Mouse (Mus musculus) right cerebral cortex, postnatal 10 days (tissue): Measurements from ENCODE around the gene Col5a1.

Source experiments
- DNase-seq, 2 experiments: peaks; one replicate each; pipeline ENCODE4 v3.0.0; 2021; ENCODE audit warnings: low spot score in 2 of 2

Col5a1 gene

DNA sequence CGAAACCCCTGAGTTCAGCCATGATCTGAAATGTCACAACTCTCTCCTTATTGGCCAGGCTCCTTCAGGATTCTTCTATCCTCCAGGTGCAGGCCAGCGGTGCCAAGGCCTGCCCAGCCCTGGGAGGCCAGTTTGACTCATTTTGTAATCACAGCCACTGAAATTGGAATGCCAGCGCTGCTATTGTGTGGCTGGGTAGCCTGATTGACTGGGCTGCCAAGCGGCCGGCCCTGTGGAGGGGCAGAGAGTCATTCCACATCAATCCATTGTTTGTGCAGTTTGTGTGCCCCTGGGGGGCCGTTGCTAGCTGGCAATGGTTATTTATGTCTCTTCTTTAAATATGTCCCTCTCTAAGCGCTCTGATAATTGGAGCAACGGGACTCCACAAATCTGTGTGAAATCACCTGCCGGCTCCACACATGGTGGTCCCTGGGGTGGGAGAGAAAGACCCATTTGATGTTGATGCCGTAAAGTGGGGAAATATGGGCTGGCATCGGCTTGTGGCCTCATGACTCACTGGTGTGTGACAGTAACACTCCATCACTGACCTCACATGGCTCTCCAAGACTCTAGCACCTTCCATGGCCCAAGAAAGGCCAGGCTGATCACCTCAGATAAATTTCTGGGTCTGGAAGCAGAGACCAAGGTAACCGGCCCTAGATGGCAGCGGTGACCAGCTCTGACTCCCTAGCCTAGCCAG is 147.9 kb downstream of the Col5a1 start:
- no peak for DNase-seq

- DNase-seq = no peak
Measured at GRCm38 (mm10) chr2:28036788-28037187, 150.6 kb downstream of the Col5a1 start.

DNA sequence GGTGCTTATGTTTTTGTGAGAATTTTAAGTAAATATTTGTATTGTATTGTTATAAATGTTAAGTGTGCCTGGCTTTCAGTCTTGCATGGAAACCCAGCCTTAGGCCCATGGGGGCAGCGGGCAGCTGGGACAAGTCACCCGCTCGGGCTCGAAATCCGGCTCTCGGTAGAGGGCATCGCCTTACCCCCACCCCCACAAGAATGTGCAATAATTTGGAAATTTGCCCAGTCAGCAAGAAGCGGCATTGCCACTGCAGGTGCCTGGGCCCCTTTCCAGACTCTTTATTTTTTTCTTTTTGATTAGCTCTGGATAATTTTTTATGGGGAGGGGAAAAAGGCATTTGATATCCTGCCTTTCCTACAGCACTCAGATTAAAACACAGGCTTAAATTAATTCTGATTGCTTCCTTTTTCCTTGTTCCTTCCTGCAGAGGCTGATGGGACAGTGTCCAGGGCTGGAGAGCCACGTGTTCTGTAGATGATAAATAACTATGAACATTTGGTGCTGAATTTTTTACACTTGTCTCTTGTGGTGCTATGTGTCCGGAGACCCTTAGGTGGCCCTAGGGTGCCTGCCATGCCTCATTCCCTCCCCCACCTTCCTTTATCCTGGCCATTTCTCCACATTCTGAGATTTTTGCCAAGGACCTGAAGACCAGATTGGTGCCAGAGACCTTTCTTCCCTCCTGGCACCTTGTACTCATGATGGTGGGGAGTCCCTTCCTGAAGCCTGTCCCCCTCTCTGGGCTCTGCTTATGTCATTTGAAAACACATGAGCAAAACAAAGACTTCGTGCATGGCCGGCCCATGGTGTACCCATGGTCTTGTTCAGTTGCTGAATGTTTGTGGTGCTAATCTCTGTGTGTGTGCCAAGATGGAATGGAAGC is 151.5 kb downstream of the Col5a1 start:
- no peak for DNase-seq

DNA sequence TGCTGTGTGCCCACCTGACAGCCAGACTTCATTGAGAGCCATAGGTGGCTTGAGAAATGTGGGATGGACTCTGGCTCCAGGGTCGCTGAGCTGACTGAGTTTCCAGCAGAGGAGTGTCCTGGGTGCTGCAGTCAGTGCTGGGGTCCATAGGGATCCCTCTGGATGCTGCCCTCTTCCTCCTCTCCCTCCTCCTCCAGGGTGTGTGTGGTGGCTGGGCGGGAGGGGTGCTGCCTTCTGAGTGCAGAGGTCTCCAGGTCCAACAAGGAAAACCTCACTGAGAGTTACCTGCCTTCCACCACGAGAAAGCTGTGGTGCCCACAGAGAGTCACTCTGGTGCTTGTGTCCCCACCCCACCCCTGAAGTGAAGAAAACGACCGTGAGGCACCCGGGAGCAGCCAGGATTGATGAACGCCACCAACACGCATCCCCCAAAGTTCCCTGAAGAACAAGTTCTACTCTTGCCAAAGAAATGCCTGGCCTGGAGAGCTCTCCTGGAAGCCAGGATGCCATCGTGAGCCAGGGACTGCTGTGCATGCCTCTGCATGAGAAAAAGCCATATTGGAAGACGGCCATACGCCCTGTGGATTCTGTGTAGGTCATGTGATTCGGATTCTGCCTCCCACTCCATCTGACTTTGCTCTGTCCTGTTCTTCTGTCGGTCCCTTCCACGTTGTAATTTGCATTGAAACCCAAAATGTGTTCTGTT is 152.3 kb downstream of the Col5a1 start:
- peak; percentile 82 to 87 for DNase-seq

DNA sequence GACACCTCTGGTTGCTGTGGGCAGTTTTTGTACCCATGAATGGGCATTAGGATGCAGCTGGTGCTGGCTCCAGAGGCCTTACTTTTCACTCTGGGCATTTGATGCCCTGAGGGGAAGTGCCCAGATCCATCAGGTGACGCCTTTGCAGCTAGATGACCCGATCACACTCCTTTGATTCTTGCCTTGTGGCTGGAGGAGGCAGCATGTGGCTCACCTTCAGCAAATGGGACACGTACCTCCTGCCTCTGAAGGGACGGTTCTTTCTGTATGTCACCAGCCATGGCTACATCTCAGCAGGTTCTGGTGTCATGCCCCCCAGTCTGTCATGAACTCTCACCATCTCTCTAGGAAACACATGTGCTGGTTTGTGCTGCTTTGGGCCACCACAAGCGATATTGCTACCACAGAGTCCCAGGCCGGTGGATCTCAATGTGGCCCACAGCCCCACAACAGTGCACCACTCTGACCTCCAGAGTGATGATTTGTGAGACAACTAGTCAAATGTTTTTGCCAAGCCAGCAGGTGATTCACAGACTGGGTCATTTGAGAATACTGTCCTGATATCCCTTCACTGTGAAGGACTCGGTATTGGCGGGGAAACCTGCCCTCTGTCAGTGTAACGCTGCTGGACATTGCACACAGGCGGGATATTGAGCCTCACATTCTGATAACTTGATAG is 153.6 kb downstream of the Col5a1 start:
- no peak for DNase-seq

DNA sequence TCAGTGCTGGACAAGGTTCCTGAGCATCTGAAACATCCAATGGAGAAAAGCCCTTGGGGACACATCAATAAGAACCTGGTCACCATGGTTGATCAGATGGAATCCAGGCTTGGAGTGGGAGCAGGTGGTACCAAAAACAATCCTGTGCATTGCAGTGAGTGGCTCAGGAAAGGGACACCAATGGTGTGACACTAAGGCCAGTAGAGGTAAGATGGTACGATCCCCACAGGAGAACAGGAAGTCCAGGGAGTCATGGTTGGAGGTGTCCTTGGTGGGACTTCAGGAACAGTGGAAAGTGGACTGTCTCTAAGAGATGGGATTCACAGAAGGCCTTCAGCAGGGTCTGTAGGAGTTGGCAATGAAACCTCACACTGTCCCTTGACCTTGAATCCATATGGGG is 154.2 kb downstream of the Col5a1 start:
- no peak for DNase-seq

GRCm38 (mm10) chr2:28044920-28045598 is 158.8 kb downstream of the Col5a1 start:
- DNase-seq = no peak

- DNase-seq = no peak
Measured at GRCm38 (mm10) chr2:28046311-28046710, 160.1 kb downstream of the Col5a1 start.

DNA sequence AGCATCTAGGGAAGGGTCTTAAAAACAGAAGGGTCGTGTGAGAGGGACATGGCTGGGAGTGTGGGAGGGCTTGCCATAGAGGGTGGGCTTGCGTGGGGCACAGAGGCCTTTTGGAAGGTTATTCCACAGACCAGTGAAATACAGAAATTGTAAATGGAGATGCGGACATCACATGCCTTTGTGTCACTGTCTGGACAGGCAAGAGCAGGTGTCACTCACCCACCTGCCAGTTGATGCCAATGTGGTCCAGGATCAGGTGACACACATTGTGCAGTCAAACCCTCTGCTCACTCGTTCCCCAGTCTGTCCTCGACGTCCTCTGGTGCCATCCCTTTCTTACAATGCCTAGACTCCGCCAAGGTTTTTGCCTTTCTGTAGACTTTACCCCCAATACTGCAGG is 160.9 kb downstream of the Col5a1 start:
- peak in 1 of 2 experiments; percentile 13 for DNase-seq

DNA sequence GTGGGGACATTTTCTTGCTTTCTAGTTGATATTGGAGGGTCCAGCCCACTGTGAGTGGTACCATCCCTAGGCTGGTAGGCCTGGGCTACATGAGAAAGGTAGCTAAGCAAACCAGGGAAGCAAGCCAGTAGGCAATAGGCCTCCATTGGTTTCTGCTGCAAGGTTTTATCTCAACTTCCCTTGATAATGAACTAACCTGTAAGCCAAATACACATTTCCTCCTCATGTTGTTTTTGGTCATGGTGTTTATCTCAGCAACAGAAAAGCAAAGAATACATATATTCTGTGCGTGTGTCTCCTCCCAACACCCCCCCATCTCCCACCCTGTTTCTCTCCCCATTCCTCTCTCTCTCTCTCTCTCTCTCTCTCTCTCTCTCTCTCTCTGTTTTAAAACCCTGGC is 173.7 kb downstream of the Col5a1 start:
- DNase-seq = no peak

DNA sequence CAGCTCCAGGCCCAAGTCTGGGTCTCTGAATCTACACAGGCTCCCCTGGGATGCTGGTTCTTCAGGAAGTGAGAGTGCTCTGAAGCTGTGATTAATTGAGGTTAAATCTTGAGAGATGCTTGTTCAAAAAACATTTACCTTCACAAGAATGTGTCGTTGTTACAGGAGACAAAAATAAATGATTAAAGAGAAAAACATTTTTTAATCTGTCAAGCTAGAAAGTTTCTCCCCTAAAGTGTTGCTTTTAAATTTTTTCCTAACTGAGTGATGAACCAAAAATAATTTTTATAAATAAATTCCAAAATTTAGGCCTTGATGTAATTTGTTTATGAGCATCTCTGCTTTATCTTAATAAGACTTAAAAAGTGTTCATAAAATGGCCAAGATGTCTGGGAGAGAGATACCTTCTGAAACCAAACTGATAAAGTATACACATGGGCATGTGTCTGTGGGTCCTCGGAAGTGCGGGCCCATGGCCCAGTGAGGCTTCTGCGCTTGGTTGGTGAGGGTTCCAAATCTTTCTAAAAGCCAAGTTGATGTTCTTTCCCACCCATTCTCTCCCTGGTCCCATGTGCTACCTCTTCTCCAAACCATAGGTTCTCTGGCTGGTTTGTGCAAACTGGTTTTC is 177.6 kb downstream of the Col5a1 start:
- no peak for DNase-seq

- DNase-seq = no peak
Measured at GRCm38 (mm10) chr2:28064339-28065080, 178.3 kb downstream of the Col5a1 start.

DNA sequence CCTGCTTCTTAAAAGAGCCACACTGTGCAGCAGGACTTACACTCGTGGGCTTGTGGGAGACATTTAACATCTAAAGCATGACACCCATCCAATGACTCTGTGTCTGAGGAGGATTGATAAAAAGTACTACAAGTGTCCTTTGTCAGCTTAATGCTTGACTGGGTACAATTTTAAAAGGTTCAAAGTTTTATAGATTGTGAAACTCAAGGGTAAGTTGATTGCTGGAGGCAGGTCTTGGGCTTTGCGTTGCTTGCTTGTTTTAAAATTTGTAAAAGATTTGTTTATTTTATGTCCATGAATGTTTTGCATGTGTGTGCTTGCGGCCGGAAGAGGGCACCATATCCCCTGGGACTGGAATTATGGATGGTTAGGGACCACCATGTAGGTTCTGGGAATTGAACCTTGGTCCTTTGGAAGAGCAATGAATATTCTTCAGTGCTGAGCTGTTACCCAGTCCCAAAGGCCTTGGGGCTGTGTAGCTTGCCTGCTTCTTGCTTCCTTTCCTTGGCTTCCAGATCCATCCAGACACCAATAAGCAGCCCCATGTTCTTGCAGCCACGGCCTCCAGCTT is 178.9 kb downstream of the Col5a1 start:
- no peak for DNase-seq

- no peak for DNase-seq
Measured at GRCm38 (mm10) chr2:28066686-28067085, 180.5 kb downstream of the Col5a1 start.

GRCm38 (mm10) chr2:28067175-28067574 is 180.9 kb downstream of the Col5a1 start:
- peak; percentile 65 to 81 for DNase-seq

- peak; percentile 34 to 47 for DNase-seq
Measured at GRCm38 (mm10) chr2:28067821-28068536, 181.8 kb downstream of the Col5a1 start.

DNA sequence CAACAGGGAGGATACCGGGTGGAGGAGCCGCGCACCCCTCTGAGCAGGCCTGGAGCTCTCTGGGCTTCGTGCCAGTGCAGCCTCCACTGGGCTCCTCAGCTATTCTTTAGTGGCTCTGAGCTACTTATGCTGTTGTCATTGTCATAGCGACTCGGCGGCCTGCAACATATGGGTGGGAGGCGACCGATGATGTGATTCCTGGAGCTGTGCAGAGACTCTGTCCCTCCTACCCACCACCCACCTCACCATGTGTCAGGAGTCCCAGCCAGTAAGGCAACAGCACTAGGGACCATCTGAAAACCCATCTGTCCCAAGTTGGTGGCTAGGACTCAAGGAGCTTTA is 182.3 kb downstream of the Col5a1 start:
- DNase-seq = peak; percentile 90 to 96

DNA sequence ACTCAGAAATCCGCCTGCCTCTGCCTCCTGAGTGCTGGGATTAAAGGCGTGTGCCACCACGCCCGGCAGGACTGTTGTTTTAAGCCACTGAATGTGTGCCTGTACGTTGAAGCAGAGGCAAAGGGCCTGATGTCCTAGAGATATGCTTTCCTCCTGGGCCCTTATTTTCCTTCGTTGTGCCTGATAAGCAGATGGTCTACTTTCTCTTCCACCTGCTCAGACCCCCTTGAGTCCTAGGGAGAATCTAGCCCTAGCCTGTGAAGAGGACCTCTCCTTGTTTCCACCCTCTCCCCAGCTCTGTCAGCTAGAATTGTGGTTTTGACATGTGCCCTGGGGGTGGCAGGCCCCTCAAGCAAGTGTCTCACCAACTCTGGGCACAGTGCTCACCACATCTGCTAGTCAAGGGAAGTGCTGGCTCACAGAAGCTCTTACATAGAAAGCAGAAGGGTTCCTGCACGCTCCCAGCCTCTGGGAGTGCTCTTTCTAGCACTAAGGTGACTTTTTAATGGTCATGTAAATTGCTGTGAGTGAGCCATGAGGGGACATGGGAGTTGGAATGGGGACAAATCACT is 189.5 kb downstream of the Col5a1 start:
- no peak for DNase-seq

DNA sequence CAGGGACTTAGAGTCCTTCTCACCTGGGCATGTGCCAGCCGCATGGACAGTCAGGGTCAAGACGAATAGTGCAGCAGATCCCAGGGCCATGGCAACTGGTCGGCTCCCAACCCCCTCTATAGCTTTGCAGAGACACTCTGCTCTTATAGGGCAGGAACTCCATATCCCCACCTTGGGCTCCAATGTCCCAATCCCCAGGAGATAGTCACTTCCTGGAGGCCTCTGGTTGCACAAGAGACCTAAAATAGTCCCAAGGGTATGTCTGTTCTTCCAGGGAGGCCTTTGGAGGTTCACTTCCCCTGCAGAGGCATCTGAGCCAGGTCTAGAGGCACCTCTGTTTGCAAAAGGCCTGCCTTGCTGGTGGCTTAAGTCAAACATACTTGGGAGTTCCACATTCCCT is 198.5 kb downstream of the Col5a1 start, which contains the start of gene Fcnb:
TSS of gene Fcnb (minus strand) at position 118 of the 400 bp plus-strand sequence.
- no peak for DNase-seq
